Mouse (Mus musculus) midbrain, postnatal 0 days (tissue): ENCODE results near the gene Stpg1. TPM values are rescaled to one million over a fixed set of nuclear protein-coding genes. Genes with fewer than 3 reads are reported as not detected.
A peak's percentile ranks its signal among the peaks of the same experiment; 100 is the strongest.

Experiments used
- ATAC-seq: fragments of 200-750 bp; cut with Nextera tagmentation; 2 replicates; pipeline ENCODE4 v1.8.0; 2017; ENCODE audit warnings: moderate number of reproducible peaks, mild to moderate bottlenecking, moderate TSS enrichment, moderate library complexity; ENCODE audit not compliant: low FRiP score
- DNase-seq: peaks from one replicate; pipeline ENCODE4 v3.0.0-alpha.2; 2015; ENCODE audit warnings: low spot score
- H3K27ac ChIP-seq: fragments of 300-500 bp; sonication (generic); 2 replicates; pipeline ENCODE4 v1.5.1; 2014; ENCODE audit warnings: low read depth, mild to moderate bottlenecking, low read length, mixed read lengths
- H3K27me3 ChIP-seq: fragments of 300-500 bp; sonication (generic); 2 replicates; pipeline ENCODE4 v1.6.1; 2014; ENCODE audit warnings: low read length, control low read depth, mixed read lengths; ENCODE audit not compliant: insufficient read depth
- H3K36me3 ChIP-seq: fragments of 300-500 bp; sonication (generic); 2 replicates; pipeline ENCODE4 v1.6.1; 2014; ENCODE audit warnings: low read length, control low read depth, mixed read lengths; ENCODE audit not compliant: insufficient read depth
- H3K4me1 ChIP-seq: fragments of 300-500 bp; sonication (generic); 2 replicates; pipeline ENCODE4 v1.6.1; 2014; ENCODE audit warnings: mild to moderate bottlenecking, control low read depth, antibody characterized with exemption, low read length, mixed read lengths; ENCODE audit not compliant: insufficient read depth
- H3K4me2 ChIP-seq: fragments of 300-500 bp; sonication (generic); 2 replicates; pipeline ENCODE4 v1.6.1; 2014; ENCODE audit warnings: low read depth, mild to moderate bottlenecking, low read length, mixed read lengths; ENCODE audit not compliant: poor library complexity, severe bottlenecking
- H3K4me3 ChIP-seq: fragments of 300-500 bp; sonication (generic); 2 replicates; pipeline ENCODE4 v1.5.1; 2014; ENCODE audit warnings: low read depth, mild to moderate bottlenecking, low read length, moderate library complexity
- H3K9ac ChIP-seq: fragments of 300-500 bp; sonication (generic); replicated peaks from 2 replicates; pipeline ENCODE4 v1.6.1; 2014; ENCODE audit warnings: mild to moderate bottlenecking, low read length, moderate library complexity, mixed read lengths; ENCODE audit not compliant: poor library complexity, severe bottlenecking
- H3K9me3 ChIP-seq: fragments of 300-500 bp; sonication (generic); 2 replicates; pipeline ENCODE4 v1.6.1; 2016; ENCODE audit warnings: low read length, control low read depth
- CTCF ChIP-seq: IDR thresholded peaks from 2 replicates; pipeline ENCODE4 v1.5.1; 2016; ENCODE audit warnings: antibody characterized with exemption, mild to moderate bottlenecking
- WGBS: fragments of 180-500 bp; shearing (Covaris S2); extraction: QIAGEN DNeasy Blood & Tissue Kit; methylation state at CpG from one replicate; pipeline ENCODE4 v1.1.7; 2014; 5-methylcytosine and 5-hydroxymethylcytosine counted together
- polyA plus RNA-seq: library from polyadenylated mRNA; unstranded; fragments of >200 nt; fragmentation: Nextera tagmentation; extraction: Ambion mirVana; gene quantifications from 2 replicates; pipeline ENCODE4 v1.2.1, GENCODE M21; 2015
- total RNA-seq: library from RNA; depleted of rRNA; stranded (reverse); fragments of >200 nt; gene quantifications from 2 replicates; pipeline ENCODE4 v1.2.3, GENCODE M21; 2014; rRNA removed

The Stpg1 gene
- 0.55 TPM in 1 of 2 replicates, not detected in the other for total RNA-seq
- 0.28 and 0.40 TPM in 2 replicates for polyA plus RNA-seq

DNA sequence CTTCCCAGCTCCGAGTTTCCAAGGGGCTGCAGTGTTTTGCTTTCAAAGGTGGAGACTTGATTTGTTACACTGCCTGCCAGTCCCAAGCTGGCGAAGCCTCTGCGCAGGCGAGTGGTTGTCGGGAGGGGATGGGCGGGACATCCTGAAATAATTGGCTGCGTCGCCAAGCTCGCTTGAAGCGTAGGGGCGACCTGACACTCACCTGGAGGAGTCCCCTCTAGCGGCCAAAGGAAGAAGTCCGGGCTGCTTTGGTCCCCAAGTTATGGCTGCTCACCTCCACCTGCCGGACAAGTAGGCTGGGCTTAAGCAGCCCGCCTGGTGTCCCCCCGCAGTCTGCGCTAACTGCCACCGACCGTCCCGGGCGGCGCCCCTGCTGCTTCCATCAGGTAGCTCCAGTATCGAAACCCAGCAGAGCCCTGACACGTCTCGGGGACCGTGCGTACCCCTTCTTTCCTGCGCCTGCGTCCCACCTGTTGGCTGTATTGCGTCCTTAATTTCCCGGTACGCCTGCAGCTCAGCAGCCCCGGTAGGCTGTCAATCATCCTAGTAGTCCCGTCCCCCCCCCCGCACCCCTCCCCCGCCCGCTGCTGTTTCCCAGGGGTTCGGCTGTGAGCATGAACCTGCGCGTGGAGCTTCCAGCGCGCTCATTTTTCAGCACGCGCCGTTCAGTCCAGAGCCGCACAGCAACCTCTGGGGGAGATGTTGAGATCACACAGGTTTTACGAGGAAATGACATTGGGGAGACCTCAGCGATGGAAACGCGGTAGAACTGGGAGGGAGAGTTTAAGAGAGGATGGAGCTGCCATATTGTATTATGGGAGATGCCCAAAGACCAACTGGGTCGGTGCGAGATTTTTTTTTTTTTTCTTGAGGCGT lies at the start of gene Stpg1, which contains the start of gene Nipal3:
Stpg1 (plus strand) TSS at position 270 of the 876 bp plus-strand sequence.
Nipal3 (minus strand) TSS at position 518 of the 876 bp plus-strand sequence.
- under 1% methylated on average over 53 of the region's 53 CpGs for WGBS
- H3K4me1 ChIP-seq, result 0 out of 2 replicates have a peak, but pooled peaks cover 2% of the 10 kb centered on the region
- peak; percentile 82 for TF ChIP-seq CTCF
- peak within 1 kb of the TSS; percentile 77 for H3K27ac ChIP-seq
- no peaks in the 10 kb centered on the region for H3K27me3 ChIP-seq
- DNase-seq (peak; percentile 98), ATAC-seq (peak; percentile 97)
- H3K9me3 ChIP-seq, result no peaks in the 10 kb centered on the region
- peak within 1 kb of the TSS; percentile 87 for H3K4me2 ChIP-seq
- H3K36me3 ChIP-seq, result peaks cover 16% of the 10 kb centered on the region
- peak within 1 kb of the TSS; percentile 64 for H3K4me3 ChIP-seq
- peak within 1 kb of the TSS; percentile 55 for H3K9ac ChIP-seq

DNA sequence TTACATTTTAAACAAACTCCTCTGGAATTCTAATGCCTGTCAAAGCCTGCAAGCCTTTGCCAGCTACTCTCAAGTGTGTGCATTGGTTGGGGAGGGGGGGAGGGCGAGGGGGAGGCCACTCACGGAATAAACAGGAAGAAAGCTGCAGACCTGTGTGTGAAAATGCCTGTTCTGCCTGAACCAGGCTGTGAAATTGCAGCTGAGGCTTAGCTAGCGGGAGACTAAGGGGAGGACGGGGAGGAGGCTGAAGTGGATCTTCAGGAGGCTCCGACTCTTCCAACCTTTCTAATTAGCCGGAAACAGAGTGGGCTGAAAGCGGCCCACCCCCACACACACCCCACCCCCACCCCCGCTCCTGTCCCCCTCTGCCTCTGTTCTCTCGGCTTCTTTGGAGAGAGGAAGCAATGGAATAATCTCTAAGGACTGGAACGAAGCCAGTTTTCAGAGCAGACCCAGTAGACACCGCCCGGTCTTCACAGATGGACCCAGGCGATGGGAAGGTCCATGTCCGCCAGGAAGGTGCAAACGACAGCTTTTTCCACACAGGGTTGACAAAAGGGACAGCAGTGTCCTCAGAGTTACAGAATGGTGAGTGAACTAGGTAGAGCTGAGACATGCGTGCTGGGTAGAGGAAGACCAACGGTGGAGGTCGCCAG lies 43.1 kb upstream of the Stpg1 start:
- 40% methylated on average over 18 of the region's 18 CpGs for WGBS
- DNase-seq, result no peak
- no peak for TF ChIP-seq CTCF
- ATAC-seq, result no peak
- Histone ChIP-seq H3K9ac (0 out of 2 replicates have a peak overlapping the region, but pooled peaks have one; percentile 19), H3K36me3 (peaks cover 6% of the 10 kb centered on the region; the same call in 1 of the 2 replicates), H3K4me3 (no peak overlapping the region), H3K27ac (no peak overlapping the region), H3K4me2 (no peak overlapping the region; the same call in 1 of the 2 replicates), H3K27me3 (no peaks in the 10 kb centered on the region), H3K4me1 (no peaks in the 10 kb centered on the region), H3K9me3 (no peaks in the 10 kb centered on the region)

- Histone ChIP-seq H3K27me3 (no peaks in the 10 kb centered on the region), H3K9ac (no peak overlapping the region), H3K9me3 (no peaks in the 10 kb centered on the region), H3K36me3 (peaks cover 6% of the 10 kb centered on the region; the same call in 1 of the 2 replicates), H3K27ac (no peak overlapping the region), H3K4me2 (no peak overlapping the region), H3K4me3 (no peak overlapping the region), H3K4me1 (no peaks in the 10 kb centered on the region)
- TF ChIP-seq CTCF, result no peak
- ATAC-seq, result no peak
- no peak for DNase-seq
- WGBS, result 86% methylated on average over 6 of the region's 6 CpGs
Observed at GRCm38 (mm10) chr4:135453164-135453563, 41.4 kb upstream of the Stpg1 start.

DNA sequence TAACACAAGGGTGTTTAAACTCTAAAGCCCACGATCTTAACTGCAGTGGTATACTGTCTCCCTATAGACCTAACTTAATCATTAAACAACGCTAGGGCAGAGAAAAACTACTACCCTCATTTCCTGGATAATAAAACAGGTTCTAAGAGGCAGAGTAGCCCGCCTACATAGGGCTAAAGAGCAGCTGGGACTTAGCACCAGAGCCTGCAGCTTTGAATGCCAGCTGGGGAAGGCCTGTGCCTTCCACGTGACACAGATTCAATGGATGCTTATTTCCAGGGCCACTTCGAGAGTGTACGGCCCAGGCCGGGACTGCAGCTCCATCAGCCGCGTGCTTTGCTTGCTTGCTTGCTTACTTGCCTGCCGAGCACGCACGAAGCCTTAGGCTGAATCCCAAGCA lies 41.0 kb upstream of the Stpg1 start:
- Histone ChIP-seq H3K36me3 (peaks cover 6% of the 10 kb centered on the region; the same call in 1 of the 2 replicates), H3K4me2 (no peak overlapping the region), H3K9me3 (no peaks in the 10 kb centered on the region), H3K9ac (no peak overlapping the region), H3K27ac (no peak overlapping the region), H3K4me3 (no peak overlapping the region), H3K27me3 (no peaks in the 10 kb centered on the region), H3K4me1 (no peaks in the 10 kb centered on the region)
- 84% methylated on average over 12 of the region's 12 CpGs for WGBS
- no peak for TF ChIP-seq CTCF
- ATAC-seq (no peak), DNase-seq (no peak)

- no peaks in the 10 kb centered on the region for H3K4me1 ChIP-seq
- H3K4me2 ChIP-seq, result no peak overlapping the region
- WGBS, result 91% methylated on average over 11 of the region's 11 CpGs
- no peak overlapping the region for H3K27ac ChIP-seq
- no peaks in the 10 kb centered on the region for H3K27me3 ChIP-seq
- ATAC-seq (no peak), DNase-seq (no peak)
- H3K4me3 ChIP-seq, result no peak overlapping the region
- H3K36me3 ChIP-seq, result peaks cover 46% of the 10 kb centered on the region
- H3K9me3 ChIP-seq, result no peaks in the 10 kb centered on the region
- no peak overlapping the region for H3K9ac ChIP-seq
- no peak for TF ChIP-seq CTCF
Observed at GRCm38 (mm10) chr4:135463406-135463805, 31.2 kb upstream of the Stpg1 start.
